8 mouse cellular contexts compared by ENCODE assay signal in genomic region chr11:72134536-72135382, GRCm38 (mm10). TPM values are rescaled to one million over a fixed set of nuclear protein-coding genes. Genes with fewer than 3 reads are reported as not detected.
DNase-seq lines count a peak whose midpoint lies in the region; ATAC-seq lines count a peak whose summit lies in the region.

No protein-coding gene starts in this region.

- peak overlapping the region; percentile 47 to 56 for H3K4me3 ChIP-seq in heart, embryonic 14.5 days (ENCODE audit: control insufficient read depth in 1 of 2, insufficient read depth in 1 of 2, low read depth in 1 of 2, low read length in 2 of 2)
- peak overlapping the region; percentile 63 for H3K4me3 ChIP-seq in forebrain, embryonic 13.5 days
- H3K4me3 ChIP-seq in liver, embryonic 15.5 days (replicated peaks): peak overlapping the region; percentile 42

- peak overlapping the region; percentile 71 for H3K9ac ChIP-seq in heart, embryonic 14.5 days (ENCODE audit: low read length)
- H3K9ac ChIP-seq in forebrain, embryonic 13.5 days: peak overlapping the region; percentile 78
- no peak overlapping the region for H3K9ac ChIP-seq in liver, embryonic 15.5 days

- no peaks in the 10 kb centered on the region for H3K9me3 ChIP-seq in heart, embryonic 14.5 days (ENCODE audit: control insufficient read depth, low read length)
- H3K9me3 ChIP-seq in forebrain, embryonic 13.5 days (replicated peaks): no peaks in the 10 kb centered on the region
- no peaks in the 10 kb centered on the region for H3K9me3 ChIP-seq in liver, embryonic 15.5 days (replicated peaks)

- H3K27me3 ChIP-seq in heart, embryonic 14.5 days (ENCODE audit: control insufficient read depth, insufficient read depth, low read length): peaks cover 46% of the 10 kb centered on the region
- H3K27me3 ChIP-seq in forebrain, embryonic 13.5 days: peaks cover 83% of the 10 kb centered on the region
- H3K27me3 ChIP-seq in liver, embryonic 15.5 days: peaks cover 78% of the 10 kb centered on the region

- peaks cover 31 to 35% of the 10 kb centered on the region in 2 experiments for H3K4me1 ChIP-seq in heart, embryonic 14.5 days (ENCODE audit: control insufficient read depth in 2 of 2, insufficient read depth in 2 of 2, low read length in 2 of 2)
- H3K4me1 ChIP-seq in forebrain, embryonic 13.5 days: peaks cover 33% of the 10 kb centered on the region
- H3K4me1 ChIP-seq in liver, embryonic 15.5 days (replicated peaks): peaks cover 4% of the 10 kb centered on the region; the same call in 1 of the 2 replicates

- WGBS in heart, embryonic 14.5 days: 17% methylated on average over 24 of the region's 24 CpGs
- WGBS in forebrain, embryonic 13.5 days: 16% methylated on average over 24 of the region's 24 CpGs
- WGBS in liver, embryonic 15.5 days (ENCODE audit: insufficient replicate concordance): 12% methylated on average over 24 of the region's 24 CpGs

- ATAC-seq in heart, embryonic 14.5 days (ENCODE audit: insufficient number of reproducible peaks, insufficient read depth, low FRiP score, low read depth): no peak
- ATAC-seq in forebrain, embryonic 13.5 days: 0 out of 2 replicates have a peak, but pooled peaks have one; percentile 17
- ATAC-seq in liver, embryonic 15.5 days (ENCODE audit: insufficient read depth): no peak

- no peak overlapping the region for H3K27ac ChIP-seq in heart, embryonic 14.5 days (replicated peaks in 1 of 2; ENCODE audit: control insufficient read depth in 1 of 2, insufficient read depth in 1 of 2, low read depth in 2 of 2, low read length in 2 of 2)
- H3K27ac ChIP-seq in forebrain, embryonic 13.5 days: no peak overlapping the region
- no peak overlapping the region for H3K27ac ChIP-seq in liver, embryonic 15.5 days (replicated peaks)

- intact Hi-C loops in heart, postnatal 36 days (cut with DNase I): loop anchor here (5.0 kb wide), 2 partner anchors 67 to 82 kb away; no protein-coding TSS in a partner anchor

- H3K36me3 ChIP-seq in heart, embryonic 14.5 days (ENCODE audit: control insufficient read depth, insufficient read depth, low read length): no peaks in the 10 kb centered on the region
- H3K36me3 ChIP-seq in forebrain, embryonic 13.5 days (ENCODE audit: poor library complexity, severe bottlenecking): no peaks in the 10 kb centered on the region
- no peaks in the 10 kb centered on the region for H3K36me3 ChIP-seq in liver, embryonic 15.5 days (replicated peaks)

- peak overlapping the region; percentile 96 for H3K4me2 ChIP-seq in heart, embryonic 14.5 days (ENCODE audit: low read length)
- peak overlapping the region; percentile 99 for H3K4me2 ChIP-seq in forebrain, embryonic 13.5 days
- H3K4me2 ChIP-seq in liver, embryonic 15.5 days: peak overlapping the region; percentile 65

- no peak for DNase-seq in heart, postnatal 36 days
- DNase-seq in ZHBTc4 (ENCODE audit: low read depth, low spot score): peak; percentile 31
- no peak for DNase-seq in right cerebral cortex, postnatal 4 days
- DNase-seq in urinary bladder, adult 18-20 months (ENCODE audit: low spot score in 2 of 2): no peak
- no peak for DNase-seq in layer of hippocampus, adult 8-10 months (ENCODE audit: low spot score in 2 of 2)

RNA-seq across cellular contexts. Expression of gene Pitpnm3, which starts 0.8 kb away (rescaled TPM):
- polyA plus RNA-seq in heart, embryonic 14.5 days (2014; fragmentation: Nextera tagmentation; extraction: Ambion mirVana): 0.26 and 0.39 TPM in 2 replicates
- total RNA-seq in heart, postnatal 36 days (2021): 1 to 10 TPM; 1.5 to 1.8 TPM
- polyA plus RNA-seq in forebrain, embryonic 13.5 days (2015; fragmentation: Nextera tagmentation; extraction: Ambion mirVana): 0.63 and 0.65 TPM in 2 replicates
- 0.03 TPM in 1 of 2 replicates, not detected in the other for polyA plus RNA-seq in liver, embryonic 15.5 days (2015; fragmentation: Nextera tagmentation; extraction: Ambion mirVana)
- 10 to 100 TPM; 30.5 to 46.8 (median 35.3) TPM for total RNA-seq in layer of hippocampus, adult 8-10 months (2022)
